26 mouse cellular contexts compared by ENCODE assay signal in the genomic region with DNA sequence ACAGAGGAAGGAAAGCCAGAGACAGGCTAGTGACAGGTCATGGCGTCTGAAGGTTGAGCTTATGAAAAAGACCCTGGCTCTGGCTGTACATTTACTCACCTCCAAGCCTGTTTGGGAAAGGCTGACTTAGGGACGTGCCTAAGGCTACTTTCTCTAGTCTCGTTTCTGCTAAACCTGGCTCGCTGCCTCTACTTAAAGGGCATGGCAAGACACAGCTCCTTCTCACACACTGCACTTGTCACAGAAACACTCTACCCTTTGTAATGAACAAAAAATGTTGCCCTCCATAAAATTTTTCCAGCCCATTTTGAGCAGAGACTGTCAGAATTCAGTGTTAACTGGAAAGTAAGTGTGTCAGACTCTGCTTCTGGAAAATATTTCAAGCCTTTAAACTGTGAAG.
A peak's percentile ranks its signal among the peaks of the same experiment; 100 is the strongest.
DNase-seq lines count a peak whose midpoint lies in the region; ATAC-seq and TF ChIP-seq lines count a peak whose summit lies in the region.
"Had no signal": no experiment of that assay in that cellular context is flagged by ENCODE, and none has a peak within 500 bp of the region (broad histone marks: within the 10 kb centered on the region; RNA-seq: fewer than 3 reads in every experiment).

No protein-coding gene starts in this region.

- peak overlapping the region; percentile 33 for H3K27ac ChIP-seq in lung, embryonic 16.5 days (ENCODE audit: low read length)
- H3K27ac ChIP-seq in limb, embryonic 15.5 days: peak overlapping the region; percentile 62
- no peak overlapping the region for H3K27ac ChIP-seq in intestine, embryonic 16.5 days (ENCODE audit: low read length)
- H3K27ac ChIP-seq: forebrain, embryonic 12.5 days; hindbrain, embryonic 13.5 days; liver, embryonic 13.5 days; midbrain, embryonic 15.5 days; neural tube, embryonic 12.5 days had no signal

- DNase-seq in frontal cortex, postnatal 10 days (ENCODE audit: low spot score in 2 of 2): no peak
- no peak for DNase-seq in lung, adult 2 months
- peak; percentile 18 for DNase-seq in forelimb bud, embryonic 11.5 days (ENCODE audit: low read depth, low spot score)
- no peak for DNase-seq in frontal cortex, postnatal 36 days (ENCODE audit: low spot score in 2 of 2)
- DNase-seq: adrenal gland, postnatal 25 days; cerebellum, adult 11 months; cerebellum, adult 9-11 months; gastrocnemius, postnatal 36 days; heart, postnatal 36 days; kidney, adult 9 months; kidney, postnatal 25 days; layer of hippocampus, postnatal 36 days; liver, embryonic 13.5 days; right cerebral cortex, postnatal 4 days; thymus, postnatal 25 days had no signal

- peaks cover 8% of the 10 kb centered on the region for H3K4me1 ChIP-seq in lung, embryonic 16.5 days (replicated peaks; ENCODE audit: control insufficient read depth, insufficient read depth, low read length)
- H3K4me1 ChIP-seq in lung, adult 2 months (ENCODE audit: control insufficient read depth, insufficient read depth, low read length): no peaks in the 10 kb centered on the region; the same call in 1 of the 2 replicates
- peaks cover 24% of the 10 kb centered on the region for H3K4me1 ChIP-seq in limb, embryonic 15.5 days
- no peaks in the 10 kb centered on the region for H3K4me1 ChIP-seq in intestine, embryonic 16.5 days (ENCODE audit: control insufficient read depth, insufficient read depth, low read length)
- H3K4me1 ChIP-seq: forebrain, embryonic 12.5 days; hindbrain, embryonic 13.5 days; liver, embryonic 13.5 days; midbrain, embryonic 15.5 days; neural tube, embryonic 12.5 days had no signal

- no peak for TF ChIP-seq POLR2A in lung, adult 2 months (IDR thresholded peaks at IDR 0.05; ENCODE audit: borderline replicate concordance, extremely low read depth, low read depth, low read length)

- H3K9me3 ChIP-seq in lung, embryonic 16.5 days (ENCODE audit: control insufficient read depth, low read length): no peaks in the 10 kb centered on the region
- H3K9me3 ChIP-seq in limb, embryonic 15.5 days: no peaks in the 10 kb centered on the region
- no peaks in the 10 kb centered on the region for H3K9me3 ChIP-seq in intestine, embryonic 16.5 days (ENCODE audit: control insufficient read depth, low read length)
- H3K9me3 ChIP-seq: forebrain, embryonic 12.5 days; hindbrain, embryonic 13.5 days; liver, embryonic 13.5 days; midbrain, embryonic 15.5 days; neural tube, embryonic 12.5 days had no signal

- peak; percentile 32; the same call in 1 of the 2 replicates for ATAC-seq in frontal cortex, adult (ENCODE audit: low TSS enrichment)
- ATAC-seq in lung, embryonic 16.5 days (ENCODE audit: low read depth): no peak
- ATAC-seq in limb, embryonic 15.5 days (ENCODE audit: insufficient number of reproducible peaks, low FRiP score, low TSS enrichment, low read depth): peak; percentile 60; the same call in 1 of the 2 replicates
- no peak for ATAC-seq in intestine, embryonic 16.5 days
- ATAC-seq: inflammation-experienced regulatory T-cells, adult 6 months; lung, postnatal 0 days; midbrain, embryonic 15.5 days had no signal

- WGBS in lung, embryonic 16.5 days: 68% methylated on average over 4 of the region's 4 CpGs
- WGBS in lung, adult 2 months: 69% methylated on average over 4 of the region's 4 CpGs
- 39% methylated on average over 4 of the region's 4 CpGs for WGBS in limb, embryonic 15.5 days
- 80% methylated on average over 4 of the region's 4 CpGs for WGBS in intestine, embryonic 16.5 days

- H3K9ac ChIP-seq in lung, embryonic 16.5 days (ENCODE audit: low read length): no peak overlapping the region
- H3K9ac ChIP-seq in limb, embryonic 15.5 days: no peak overlapping the region
- H3K9ac ChIP-seq in intestine, embryonic 16.5 days (ENCODE audit: low read depth, low read length): no peak overlapping the region
- H3K9ac ChIP-seq: forebrain, embryonic 12.5 days; hindbrain, embryonic 13.5 days; liver, embryonic 13.5 days; midbrain, embryonic 15.5 days; neural tube, embryonic 12.5 days had no signal

- no peak overlapping the region for H3K4me3 ChIP-seq in lung, embryonic 16.5 days (ENCODE audit: low read length)
- no peak overlapping the region for H3K4me3 ChIP-seq in lung, adult 2 months (replicated peaks; ENCODE audit: extremely low read depth, low read depth, low read length)
- H3K4me3 ChIP-seq in limb, embryonic 15.5 days: no peak overlapping the region
- no peak overlapping the region for H3K4me3 ChIP-seq in intestine, embryonic 16.5 days (ENCODE audit: low read length)
- H3K4me3 ChIP-seq: forebrain, embryonic 12.5 days; hindbrain, embryonic 13.5 days; layer of hippocampus, adult 2 months; liver, embryonic 13.5 days; midbrain, embryonic 15.5 days; neural tube, embryonic 12.5 days had no signal

- H3K27me3 ChIP-seq in lung, embryonic 16.5 days (ENCODE audit: control insufficient read depth, insufficient read depth, low read depth, low read length): no peaks in the 10 kb centered on the region
- no peaks in the 10 kb centered on the region for H3K27me3 ChIP-seq in limb, embryonic 15.5 days
- no peaks in the 10 kb centered on the region for H3K27me3 ChIP-seq in intestine, embryonic 16.5 days (replicated peaks; ENCODE audit: control insufficient read depth, insufficient read depth, low read length)
- H3K27me3 ChIP-seq: forebrain, embryonic 12.5 days; hindbrain, embryonic 13.5 days; liver, embryonic 13.5 days; midbrain, embryonic 15.5 days; neural tube, embryonic 12.5 days had no signal

- peaks cover 22% of the 10 kb centered on the region for H3K36me3 ChIP-seq in lung, embryonic 16.5 days (ENCODE audit: control insufficient read depth, insufficient read depth, low read length)
- H3K36me3 ChIP-seq in limb, embryonic 15.5 days: peaks cover 58% of the 10 kb centered on the region
- peaks cover 10% of the 10 kb centered on the region; the same call in 1 of the 2 replicates for H3K36me3 ChIP-seq in intestine, embryonic 16.5 days (ENCODE audit: control insufficient read depth, insufficient read depth, low read length)

- no peak for TF ChIP-seq CTCF in lung, adult 2 months (IDR thresholded peaks at IDR 0.05; ENCODE audit: insufficient read depth, low read length)

- H3K4me2 ChIP-seq in lung, embryonic 16.5 days (ENCODE audit: low read depth, low read length): no peak overlapping the region
- no peak overlapping the region for H3K4me2 ChIP-seq in limb, embryonic 15.5 days
- H3K4me2 ChIP-seq in intestine, embryonic 16.5 days (ENCODE audit: low read depth, low read length): no peak overlapping the region
- H3K4me2 ChIP-seq: forebrain, embryonic 12.5 days; hindbrain, embryonic 13.5 days; liver, embryonic 13.5 days; midbrain, embryonic 15.5 days; neural tube, embryonic 12.5 days had no signal

Comparison
In these comparisons a context has a peak if more than half of its experiments do, and no peak if none do; other contexts are left out.
1. ATAC-seq: peak in frontal cortex, adult (single experiment) and limb, embryonic 15.5 days (single experiment); none in lung, embryonic 16.5 days (single experiment) and intestine, embryonic 16.5 days (single experiment).